Mouse (Mus musculus) testis, adult 2 months (tissue): Measurements from ENCODE around the gene Tiam1. TPM values are rescaled to one million over a fixed set of nuclear protein-coding genes. Genes with fewer than 3 reads are reported as not detected.
A peak's percentile ranks its signal among the peaks of the same experiment; 100 is the strongest.

Experiments
- H3K27ac ChIP-seq: fragments of 200-500 bp; 2 replicates; pipeline ENCODE4 v1.5.1; 2012; ENCODE audit warnings: low read depth, low read length; ENCODE audit not compliant: control insufficient read depth, insufficient read depth
- H3K27me3 ChIP-seq: fragments of 200-500 bp; 2 replicates; pipeline ENCODE4 v1.6.1; 2012; ENCODE audit warnings: mild to moderate bottlenecking, low read length, moderate library complexity; ENCODE audit not compliant: control insufficient read depth, insufficient read depth
- H3K36me3 ChIP-seq: fragments of 200-500 bp; 2 replicates; pipeline ENCODE4 v1.6.1; 2012; ENCODE audit warnings: mild to moderate bottlenecking, low read length; ENCODE audit not compliant: control insufficient read depth, insufficient read depth
- H3K4me1 ChIP-seq: fragments of 200-500 bp; 2 replicates; pipeline ENCODE4 v1.6.1; 2012; ENCODE audit warnings: low read length; ENCODE audit not compliant: control insufficient read depth, insufficient read depth
- H3K4me3 ChIP-seq: fragments of 200-500 bp; 2 replicates; pipeline ENCODE4 v1.5.1; 2012; ENCODE audit warnings: low read depth, mild to moderate bottlenecking, low read length, moderate library complexity, mixed read lengths; ENCODE audit not compliant: control insufficient read depth
- CTCF ChIP-seq: fragments of 200-500 bp; IDR thresholded peaks from 2 replicates; pipeline ENCODE4 v1.5.1; 2012; ENCODE audit warnings: low read depth, mild to moderate bottlenecking, inconsistent platforms, low read length, moderate library complexity; ENCODE audit not compliant: control insufficient read depth, insufficient read depth, insufficient replicate concordance
- POLR2A ChIP-seq: fragments of 200-500 bp; IDR thresholded peaks from 2 replicates; pipeline ENCODE4 v1.6.1; 2012; ENCODE audit warnings: low read depth, mild to moderate bottlenecking, inconsistent platforms, low read length, moderate library complexity; ENCODE audit not compliant: control insufficient read depth
- polyA plus RNA-seq: library from polyadenylated mRNA; depleted of rRNA; stranded (reverse); fragments of >200 nt; gene quantifications from 2 replicates; pipeline ENCODE4 v1.2.3, GENCODE M21; 2012

Gene Tiam1
- polyA plus RNA-seq, 1 experiment: 9.6 TPM

- Histone ChIP-seq H3K4me1 (peaks cover 7% of the 10 kb centered on the region), H3K27ac (no peak overlapping the region), H3K4me3 (no peak overlapping the region), H3K27me3 (no peaks in the 10 kb centered on the region), H3K36me3 (no peaks in the 10 kb centered on the region)
- TF ChIP-seq CTCF (no peak), POLR2A (no peak)
Measured at GRCm38 (mm10) chr16:90165435-90165834, 21.9 kb upstream of the Tiam1 start.

GRCm38 (mm10) chr16:90164942-90165341, 21.4 kb upstream of the Tiam1 start:
- TF ChIP-seq POLR2A: no peak
- no peak for TF ChIP-seq CTCF

GRCm38 (mm10) chr16:90155080-90155479, 11.5 kb upstream of the Tiam1 start:
- Histone ChIP-seq H3K4me1 (peaks cover 4% of the 10 kb centered on the region), H3K27ac (no peak overlapping the region), H3K27me3 (no peaks in the 10 kb centered on the region), H3K4me3 (no peak overlapping the region), H3K36me3 (no peaks in the 10 kb centered on the region)
- TF ChIP-seq POLR2A (no peak), CTCF (no peak)

More at GRCm38 (mm10) chr16:90164942-90165341, 21.4 kb upstream of the Tiam1 start:
- Histone ChIP-seq H3K4me1 (peaks cover 7% of the 10 kb centered on the region), H3K27ac (no peak overlapping the region), H3K36me3 (no peaks in the 10 kb centered on the region), H3K27me3 (no peaks in the 10 kb centered on the region), H3K4me3 (no peak overlapping the region)

- Histone ChIP-seq H3K4me3 (no peak overlapping the region), H3K4me1 (peaks cover 6% of the 10 kb centered on the region), H3K36me3 (no peaks in the 10 kb centered on the region), H3K27me3 (no peaks in the 10 kb centered on the region), H3K27ac (no peak overlapping the region)
- TF ChIP-seq POLR2A (no peak), CTCF (no peak)
Measured at GRCm38 (mm10) chr16:90150820-90151219, 7.3 kb upstream of the Tiam1 start.

- H3K36me3 ChIP-seq: no peaks in the 10 kb centered on the region
- H3K27me3 ChIP-seq: no peaks in the 10 kb centered on the region
- H3K4me3 ChIP-seq: no peak overlapping the region; the same call in 1 of the 2 replicates
- H3K27ac ChIP-seq: no peak overlapping the region
- no peak for TF ChIP-seq POLR2A
- no peak for TF ChIP-seq CTCF
- H3K4me1 ChIP-seq: peaks cover 6% of the 10 kb centered on the region
Measured at GRCm38 (mm10) chr16:90150126-90150525, 6.6 kb upstream of the Tiam1 start.

GRCm38 (mm10) chr16:90149335-90149734, 5.8 kb upstream of the Tiam1 start:
- TF ChIP-seq CTCF (no peak), POLR2A (no peak)
- Histone ChIP-seq H3K27me3 (no peaks in the 10 kb centered on the region), H3K36me3 (no peaks in the 10 kb centered on the region), H3K27ac (no peak overlapping the region), H3K4me3 (no peak overlapping the region), H3K4me1 (peaks cover 6% of the 10 kb centered on the region)

- Histone ChIP-seq H3K27me3 (no peaks in the 10 kb centered on the region), H3K36me3 (no peaks in the 10 kb centered on the region), H3K4me1 (peaks cover 13% of the 10 kb centered on the region), H3K4me3 (no peak overlapping the region), H3K27ac (no peak overlapping the region)
- no peak for TF ChIP-seq CTCF
- TF ChIP-seq POLR2A: no peak
Measured at GRCm38 (mm10) chr16:90145244-90145643, 1.7 kb upstream of the Tiam1 start.

- Histone ChIP-seq H3K4me3 (peak overlapping the region; percentile 78), H3K27me3 (no peaks in the 10 kb centered on the region), H3K36me3 (no peaks in the 10 kb centered on the region), H3K4me1 (peaks cover 10% of the 10 kb centered on the region), H3K27ac (no peak overlapping the region)
- no peak for TF ChIP-seq POLR2A
- no peak for TF ChIP-seq CTCF
Measured at GRCm38 (mm10) chr16:90144541-90144940, 972 bp upstream of the Tiam1 start.
